Mouse (Mus musculus): ENCODE data around the gene Ccdc73.

- TF ChIP-seq HCFC1 (IDR thresholded peaks at IDR 0.05; ENCODE audit: borderline replicate concordance, insufficient read depth, low read length) (no peak), MAFK (IDR thresholded peaks at IDR 0.05; ENCODE audit: insufficient read depth, low read depth, low read length) (no peak), ZC3H11A (IDR thresholded peaks at IDR 0.05; ENCODE audit: borderline replicate concordance, low read depth, low read length) (no peak), CHD2 (IDR thresholded peaks at IDR 0.05; ENCODE audit: low read depth, low read length) (no peak), ZNF384 (IDR thresholded peaks at IDR 0.05; ENCODE audit: low read depth, low read length) (no peak)
Measured at GRCm38 (mm10) chr2:104846638-104847414, 20.8 kb upstream of the Ccdc73 start.

Data from ES-E14 (cell line).